23 mouse cellular contexts compared by ENCODE assay signal in genomic region chr8:113583801-113584200, GRCm38 (mm10). TPM values are rescaled to one million over a fixed set of nuclear protein-coding genes. Genes with fewer than 3 reads are reported as not detected.
DNase-seq lines count a peak whose midpoint lies in the region; TF ChIP-seq lines count a peak whose summit lies in the region.
"Had no signal": no experiment of that assay in that cellular context is flagged by ENCODE, and none has a peak within 500 bp of the region (broad histone marks: within the 10 kb centered on the region; RNA-seq: fewer than 3 reads in every experiment).

No protein-coding gene starts in this region.

- TF ChIP-seq EP300 in heart, adult 2 months (IDR thresholded peaks at IDR 0.05; ENCODE audit: insufficient read depth, low read depth, low read length), result no peak

- TF ChIP-seq POLR2A in heart, adult 2 months (IDR thresholded peaks at IDR 0.05; ENCODE audit: insufficient read depth, low read depth, low read length), result no peak

- DNase-seq in cerebellum, postnatal 10 days, result peak; percentile 20 to 51
- no peak for DNase-seq in cerebellum, adult 11 months
- DNase-seq in heart, adult 2 months, result no peak
- no peak for DNase-seq in heart, postnatal 4 days
- peak; percentile 7 for DNase-seq in left cerebral cortex, postnatal 4 days
- DNase-seq in left cerebral cortex, postnatal 14 days (ENCODE audit: low spot score in 2 of 2), result no peak
- peak; percentile 9 for DNase-seq in NIH3T3 (ENCODE audit: low read depth)
- DNase-seq in spleen, adult 18-20 months, result no peak
- DNase-seq: cerebellum, adult 9-11 months; gastrocnemius, postnatal 25 days; heart, postnatal 14 days; kidney, adult 8-10 months; lung, postnatal 14 days; thymus, adult 18-20 months had no signal

- no peaks in the 10 kb centered on the region for H3K4me1 ChIP-seq in heart, adult 2 months (ENCODE audit: control insufficient read depth, insufficient read depth, low read length)
- H3K4me1 ChIP-seq: liver, embryonic 15.5 days had no signal

- TF ChIP-seq CTCF in heart, adult 2 months (IDR thresholded peaks at IDR 0.05), result 0 out of 2 replicates have a peak, but pooled peaks have one; percentile 16

- WGBS in heart, adult 2 months, result 69% methylated on average over 10 of the region's 10 CpGs

- H3K36me3 ChIP-seq in heart, adult 2 months (ENCODE audit: control insufficient read depth, insufficient read depth, low read length), result no peaks in the 10 kb centered on the region
- H3K36me3 ChIP-seq: embryonic facial prominence, embryonic 13.5 days; limb, embryonic 13.5 days; liver, embryonic 15.5 days; neural tube, embryonic 15.5 days had no signal

- intact Hi-C loops in heart, adult 2 months (cut with DNase I), result loop anchor here (5.0 kb wide), 2 partner anchors 472 to 1536 kb away; no protein-coding TSS in a partner anchor
- intact Hi-C loops in left cerebral cortex, postnatal 4 days (cut with DNase I), result loop anchor here (2.0 to 5.0 kb wide), 2 partner anchors 1012 to 1523 kb away; partner anchors contain the start of gene Cntnap4
- intact Hi-C loops in left cerebral cortex, postnatal 14 days (cut with DNase I), result loop anchor here (5.0 kb wide), 2 partner anchors 1012 to 1522 kb away; partner anchors contain the start of gene Cntnap4

- no peak overlapping the region for H3K4me3 ChIP-seq in heart, adult 2 months
- H3K4me3 ChIP-seq: embryonic facial prominence, embryonic 13.5 days; limb, embryonic 13.5 days; liver, embryonic 15.5 days; myocyte; neural tube, embryonic 15.5 days had no signal

- H3K27ac ChIP-seq in heart, adult 2 months, result no peak overlapping the region
- H3K27ac ChIP-seq: embryonic facial prominence, embryonic 13.5 days; limb, embryonic 13.5 days; liver, embryonic 15.5 days; neural tube, embryonic 15.5 days had no signal

- H3K9ac ChIP-seq in heart, adult 2 months (ENCODE audit: low read depth, low read length), result no peak overlapping the region
- H3K9ac ChIP-seq: embryonic facial prominence, embryonic 13.5 days; limb, embryonic 13.5 days; liver, embryonic 15.5 days; neural tube, embryonic 15.5 days had no signal

- H3K79me2 ChIP-seq in heart, adult 2 months (replicated peaks; ENCODE audit: control insufficient read depth, insufficient read depth, low read length), result no peaks in the 10 kb centered on the region

- H3K27me3 ChIP-seq in heart, adult 2 months (ENCODE audit: control insufficient read depth, insufficient read depth, low read length), result no peaks in the 10 kb centered on the region
- H3K27me3 ChIP-seq: liver, embryonic 15.5 days; neural tube, embryonic 15.5 days had no signal

RNA-seq across cellular contexts. Expression of gene Mon1b, which starts 51.6 kb away (rescaled TPM):
- total RNA-seq in heart, adult 2 months (2021), result 1 to 10 TPM; 6.2 to 6.6 TPM
- polyA plus RNA-seq in heart, adult 2 months (2012; rRNA removed), result 2.7 and 3.3 TPM in 2 replicates
- 1 to 10 TPM; 6.3 to 6.5 TPM for total RNA-seq in heart, postnatal 4 days (2021)
- total RNA-seq in left cerebral cortex, postnatal 4 days (2021), result 10 to 100 TPM; 21.6 to 21.9 TPM
- total RNA-seq in left cerebral cortex, postnatal 14 days (2021), result 10 to 100 TPM; 19.4 to 21.4 TPM

RNA-seq across cellular contexts. Expression of gene Syce1l, which starts 59.2 kb away (rescaled TPM):
- total RNA-seq in heart, adult 2 months (2021), result not detected
- polyA plus RNA-seq in heart, adult 2 months (2012; rRNA removed), result not detected in 2 replicates
- not detected for total RNA-seq in heart, postnatal 4 days (2021)
- total RNA-seq in left cerebral cortex, postnatal 4 days (2021), result 1 to 10 TPM; 1.0 to 1.5 TPM
- total RNA-seq in left cerebral cortex, postnatal 14 days (2021), result not detected
- total RNA-seq: gastrocnemius, postnatal 25 days; heart, postnatal 14 days had no signal
- polyA plus RNA-seq: CD4-positive, CD25-positive, alpha-beta regulatory T cell, adult 4 months; embryonic facial prominence, embryonic 13.5 days; large intestine, adult 2 months; limb, embryonic 13.5 days; liver, embryonic 15.5 days; midbrain, embryonic 11.5 days; myocyte; small intestine, adult 2 months had no signal

Comparison
In these comparisons a context has a peak if more than half of its experiments do, and no peak if none do; other contexts are left out.
1. DNase-seq: peak in cerebellum, postnatal 10 days (2 of 2), left cerebral cortex, postnatal 4 days (single experiment) and NIH3T3 (single experiment); none in cerebellum, adult 11 months (single experiment), heart, adult 2 months (0 of 2), heart, postnatal 4 days (single experiment), left cerebral cortex, postnatal 14 days (0 of 2) and spleen, adult 18-20 months (0 of 2).